Mouse (Mus musculus) embryonic facial prominence, embryonic 11.5 days (tissue): ENCODE measurements around the gene Pcgf3. TPM values are rescaled to one million over a fixed set of nuclear protein-coding genes. Genes with fewer than 3 reads are reported as not detected.

Source experiments
- ATAC-seq: fragments of 200-750 bp; cut with Nextera tagmentation; replicated peaks from 2 replicates; pipeline ENCODE4 v1.8.0; 2017; ENCODE audit warnings: low read depth; ENCODE audit not compliant: insufficient number of reproducible peaks, low FRiP score, low TSS enrichment
- DNase-seq: peaks from one replicate; pipeline ENCODE4 v3.0.0-alpha.2; 2015; ENCODE audit warnings: low spot score
- H3K27ac ChIP-seq: fragments of 300-500 bp; sonication (generic); replicated peaks from 2 replicates; pipeline ENCODE4 v1.5.1; 2014; ENCODE audit warnings: mild to moderate bottlenecking, low read depth, low read length, control low read depth
- H3K27me3 ChIP-seq: fragments of 300-500 bp; sonication (generic); 2 replicates; pipeline ENCODE4 v1.6.1; 2014; ENCODE audit warnings: mild to moderate bottlenecking, low read length, moderate library complexity, mixed read lengths; ENCODE audit not compliant: control insufficient read depth, insufficient read depth
- H3K36me3 ChIP-seq: fragments of 300-500 bp; sonication (generic); replicated peaks from 2 replicates; pipeline ENCODE4 v1.6.1; 2014; ENCODE audit warnings: low read depth, mild to moderate bottlenecking, low read length, moderate library complexity, mixed read lengths; ENCODE audit not compliant: control insufficient read depth, insufficient read depth
- H3K4me1 ChIP-seq: fragments of 300-500 bp; sonication (generic); 2 replicates; pipeline ENCODE4 v1.6.1; 2014; ENCODE audit warnings: low read length, mixed read lengths; ENCODE audit not compliant: control insufficient read depth, insufficient read depth
- H3K4me2 ChIP-seq: fragments of 300-500 bp; sonication (generic); 2 replicates; pipeline ENCODE4 v1.6.1; 2014; ENCODE audit warnings: low read depth, mild to moderate bottlenecking, control low read depth, low read length, moderate library complexity
- H3K4me3 ChIP-seq: fragments of 300-500 bp; sonication (generic); 2 replicates; pipeline ENCODE4 v1.5.1; 2014; ENCODE audit warnings: low read depth, low read length, control low read depth
- H3K9ac ChIP-seq: fragments of 300-500 bp; sonication (generic); replicated peaks from 2 replicates; pipeline ENCODE4 v1.6.1; 2014; ENCODE audit warnings: mild to moderate bottlenecking, control low read depth, low read length
- H3K9me3 ChIP-seq: fragments of 300-500 bp; sonication (generic); replicated peaks from 2 replicates; pipeline ENCODE4 v1.6.1; 2016; ENCODE audit warnings: mild to moderate bottlenecking, low read length, inconsistent platforms, mixed read lengths; ENCODE audit not compliant: control insufficient read depth
- WGBS: fragments of 180-500 bp; shearing (Covaris S2); extraction: QIAGEN DNeasy Blood & Tissue Kit; methylation state at CpG from one replicate; pipeline ENCODE4 v1.1.7; 2014; 5-methylcytosine and 5-hydroxymethylcytosine counted together
- polyA plus RNA-seq: library from polyadenylated mRNA; unstranded; fragments of >200 nt; fragmentation: Nextera tagmentation; extraction: Ambion mirVana; gene quantifications from 2 replicates; pipeline ENCODE4 v1.2.1, GENCODE M21; 2014

Pcgf3 gene
- polyA plus RNA-seq, 1 experiment from 2014 or later: 31.0 TPM

DNA sequence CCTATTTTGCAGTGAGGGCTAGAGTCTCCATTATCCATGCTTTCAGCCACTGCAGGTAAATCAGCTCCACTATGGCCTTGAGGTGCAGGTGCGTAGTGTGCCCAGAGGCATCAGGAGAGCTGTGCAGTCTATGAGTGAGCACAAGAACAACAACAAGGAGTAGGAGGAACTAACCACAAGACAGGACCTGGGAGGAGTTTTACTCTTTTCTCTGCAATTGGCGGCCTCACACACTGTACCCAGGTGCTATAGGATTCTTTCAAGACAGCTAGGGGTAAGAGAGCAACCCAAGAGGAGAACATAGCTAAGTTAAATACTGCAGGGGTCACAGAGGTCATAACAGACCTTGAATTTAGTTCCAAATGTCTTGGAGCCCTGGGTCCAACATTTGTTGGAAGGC, 2.3 kb upstream of the Pcgf3 start:
- Histone ChIP-seq H3K36me3 (no peaks in the 10 kb centered on the region), H3K27me3 (no peaks in the 10 kb centered on the region), H3K4me2 (no peak overlapping the region), H3K4me3 (no peak overlapping the region), H3K9ac (no peak overlapping the region), H3K9me3 (no peaks in the 10 kb centered on the region), H3K27ac (no peak overlapping the region), H3K4me1 (peaks cover 5% of the 10 kb centered on the region; the same call in 1 of the 2 replicates)
- no peak for DNase-seq
- 80% methylated on average over 2 of the region's 2 CpGs for WGBS
- ATAC-seq: no peak

GRCm38 (mm10) chr5:108460461-108460860, 571 bp upstream of the Pcgf3 start:
- no peaks in the 10 kb centered on the region; the same call in 1 of the 2 replicates for H3K36me3 ChIP-seq
- peak overlapping the region; percentile 37; the same call in 1 of the 2 replicates for H3K9ac ChIP-seq
- H3K27me3 ChIP-seq: no peaks in the 10 kb centered on the region
- H3K27ac ChIP-seq: no peak overlapping the region
- no peak for DNase-seq
- 38% methylated on average over 6 of the region's 6 CpGs for WGBS
- no peaks in the 10 kb centered on the region for H3K9me3 ChIP-seq
- H3K4me3 ChIP-seq: peak overlapping the region; percentile 84
- no peak; the same call in 1 of the 2 replicates for ATAC-seq
- peaks cover 5% of the 10 kb centered on the region; the same call in 1 of the 2 replicates for H3K4me1 ChIP-seq
- H3K4me2 ChIP-seq: peak overlapping the region; percentile 39

DNA sequence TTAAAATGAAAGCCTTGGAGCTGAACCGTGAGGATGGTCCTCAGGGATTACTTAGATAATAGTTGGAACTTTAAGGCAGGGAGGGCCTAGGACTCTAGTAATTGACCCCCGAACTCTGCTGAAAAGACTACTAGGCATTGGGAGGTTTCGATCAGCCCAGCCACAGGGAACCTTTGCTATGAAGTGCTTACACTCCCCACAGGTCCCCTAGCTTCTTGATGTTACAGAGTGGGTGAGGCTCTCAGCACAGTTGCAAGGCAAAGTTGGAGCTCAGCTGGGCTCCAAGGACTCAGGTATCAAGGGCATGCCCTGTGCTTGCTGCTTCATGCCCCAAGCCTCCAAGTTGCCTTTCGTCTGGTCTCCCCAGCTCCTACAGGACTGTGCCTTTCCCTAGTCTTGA, 1.4 kb downstream of the Pcgf3 start:
- peaks cover 5% of the 10 kb centered on the region; the same call in 1 of the 2 replicates for H3K4me1 ChIP-seq
- peak overlapping the region; percentile 84 for H3K4me3 ChIP-seq
- 46% methylated on average over 4 of the region's 4 CpGs for WGBS
- H3K27me3 ChIP-seq: no peaks in the 10 kb centered on the region
- peak overlapping the region; percentile 96 for H3K4me2 ChIP-seq
- peak overlapping the region; percentile 98 for H3K9ac ChIP-seq
- no peaks in the 10 kb centered on the region; the same call in 1 of the 2 replicates for H3K36me3 ChIP-seq
- DNase-seq (no peak), ATAC-seq (no peak)
- H3K9me3 ChIP-seq: no peaks in the 10 kb centered on the region
- no peak overlapping the region for H3K27ac ChIP-seq

DNA sequence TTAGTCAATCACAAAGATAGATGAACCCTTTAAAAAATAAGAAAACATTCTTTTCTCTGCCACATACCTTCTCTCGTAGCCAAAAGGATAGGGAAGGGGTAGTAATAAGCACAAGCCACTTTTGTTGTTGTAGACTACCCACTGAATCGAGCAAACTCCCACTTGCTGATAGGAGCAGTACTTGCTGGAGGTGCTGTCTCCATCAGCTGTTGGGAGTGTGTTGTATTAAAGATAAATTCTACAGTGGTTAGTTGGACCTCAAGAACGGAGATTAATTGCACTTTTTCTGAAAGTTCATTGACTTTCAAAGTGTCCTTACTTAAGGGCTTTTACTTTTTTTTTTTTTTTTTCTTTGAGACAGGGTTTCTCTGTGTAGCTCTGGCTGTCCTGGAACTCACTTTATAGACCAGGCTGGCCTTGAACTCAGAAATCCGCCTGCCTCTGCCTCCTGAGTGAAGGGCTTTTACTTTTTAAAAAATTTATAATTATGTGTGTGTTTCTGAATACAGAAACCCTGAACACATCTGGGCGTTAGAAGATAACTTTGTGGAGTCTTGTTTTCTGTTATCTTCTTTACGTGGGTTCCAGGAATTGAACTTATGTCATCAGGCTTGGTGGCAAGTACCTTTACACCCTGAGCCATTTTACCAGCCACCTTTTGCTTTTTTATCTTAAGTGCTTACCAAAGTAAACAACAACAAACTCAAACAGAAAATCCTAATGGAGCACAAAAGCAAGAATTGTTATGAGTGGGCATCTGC, 4.3 kb downstream of the Pcgf3 start:
- Histone ChIP-seq H3K27ac (no peak overlapping the region), H3K4me1 (peaks cover 5% of the 10 kb centered on the region; the same call in 1 of the 2 replicates), H3K4me3 (no peak overlapping the region), H3K4me2 (no peak overlapping the region), H3K9ac (no peak overlapping the region), H3K9me3 (no peaks in the 10 kb centered on the region), H3K27me3 (no peaks in the 10 kb centered on the region), H3K36me3 (no peaks in the 10 kb centered on the region; the same call in 1 of the 2 replicates)
- ATAC-seq (no peak), DNase-seq (no peak)
- 92% methylated on average over 6 of the region's 6 CpGs for WGBS

DNA sequence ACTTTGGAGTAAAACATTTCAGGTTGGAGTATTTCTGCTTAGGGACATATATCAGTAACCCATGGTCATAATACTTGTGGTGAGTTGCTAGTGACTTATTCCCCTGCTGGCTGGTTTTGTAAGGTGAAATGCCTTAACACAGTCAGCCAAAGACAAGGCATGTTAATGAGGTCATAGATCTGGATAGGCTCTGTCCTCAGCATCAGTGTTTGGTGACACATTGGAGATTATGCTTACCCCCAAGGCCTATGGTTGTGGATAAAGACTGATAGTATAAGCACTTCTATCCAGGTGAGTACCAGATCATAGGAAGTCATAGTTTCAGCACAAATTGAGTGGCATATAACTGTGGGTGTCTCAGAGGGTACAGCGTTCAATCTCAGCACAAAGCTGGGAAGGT, 5.6 kb downstream of the Pcgf3 start:
- ATAC-seq: no peak
- no peak overlapping the region for H3K4me2 ChIP-seq
- H3K9me3 ChIP-seq: no peaks in the 10 kb centered on the region

DNA sequence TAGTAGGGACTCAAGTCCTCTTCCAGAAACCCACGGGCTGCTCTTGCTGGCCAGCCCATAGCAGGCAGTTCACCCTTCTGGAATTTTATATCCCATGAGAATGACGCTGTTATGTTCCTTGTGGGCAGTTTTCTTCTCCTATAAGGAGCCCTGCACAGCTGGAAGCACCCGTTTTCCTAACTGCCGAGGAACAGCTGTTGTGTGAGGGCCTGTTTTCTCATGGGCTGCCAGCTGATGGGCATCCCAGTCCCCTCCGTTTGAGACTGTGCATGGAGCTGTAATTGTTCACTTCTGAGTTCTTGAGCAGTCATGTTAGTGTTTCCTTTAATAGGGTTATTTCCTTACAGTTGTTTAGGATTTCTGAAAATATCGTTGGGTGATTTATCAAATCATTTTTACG, 8.6 kb downstream of the Pcgf3 start:
- no peak overlapping the region for H3K9ac ChIP-seq
- no peaks in the 10 kb centered on the region; the same call in none of the 2 replicates for H3K36me3 ChIP-seq
- no peaks in the 10 kb centered on the region for H3K4me1 ChIP-seq
- no peak overlapping the region for H3K4me2 ChIP-seq
- ATAC-seq (no peak), DNase-seq (no peak)
- H3K4me3 ChIP-seq: no peak overlapping the region
- no peaks in the 10 kb centered on the region for H3K9me3 ChIP-seq
- no peak overlapping the region for H3K27ac ChIP-seq
- H3K27me3 ChIP-seq: no peaks in the 10 kb centered on the region
- WGBS: 80% methylated on average over 7 of the region's 7 CpGs

More for the DNA sequence above, 5.6 kb downstream of the Pcgf3 start:
- peaks cover 5% of the 10 kb centered on the region; the same call in 1 of the 2 replicates for H3K4me1 ChIP-seq
- H3K9ac ChIP-seq: no peak overlapping the region
- no peak overlapping the region for H3K27ac ChIP-seq
- H3K4me3 ChIP-seq: no peak overlapping the region
- WGBS: 96% methylated on average over 1 of the region's 1 CpGs
- no peak for DNase-seq
- no peaks in the 10 kb centered on the region; the same call in 1 of the 2 replicates for H3K36me3 ChIP-seq
- no peaks in the 10 kb centered on the region for H3K27me3 ChIP-seq

GRCm38 (mm10) chr5:108473737-108474136, 12.7 kb downstream of the Pcgf3 start:
- WGBS: 88% methylated on average over 4 of the region's 4 CpGs
- ATAC-seq: no peak
- Histone ChIP-seq H3K27ac (no peak overlapping the region), H3K36me3 (peaks cover 6% of the 10 kb centered on the region), H3K4me2 (no peak overlapping the region), H3K9me3 (no peaks in the 10 kb centered on the region), H3K4me3 (no peak overlapping the region), H3K4me1 (no peaks in the 10 kb centered on the region), H3K9ac (no peak overlapping the region), H3K27me3 (no peaks in the 10 kb centered on the region)
- no peak for DNase-seq

DNA sequence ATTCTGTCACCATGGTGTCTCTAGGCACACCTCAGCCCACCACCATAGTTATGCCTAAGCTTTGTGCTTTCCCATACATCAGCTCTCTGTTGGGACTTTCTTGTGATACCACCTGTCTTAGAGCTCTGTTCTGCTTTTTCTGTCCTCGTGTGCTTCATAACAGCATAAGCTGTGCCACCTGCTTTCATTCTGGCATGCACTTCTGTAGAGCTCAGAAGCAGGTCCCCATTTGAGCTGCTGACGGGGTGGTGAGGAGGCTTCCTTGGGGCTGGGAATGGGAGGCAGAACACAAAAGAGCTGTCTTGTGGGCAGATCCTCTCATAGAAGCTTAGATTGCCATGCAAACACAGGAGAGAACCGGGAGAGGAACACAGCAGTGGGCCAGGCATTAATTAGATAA, 14.9 kb downstream of the Pcgf3 start:
- H3K36me3 ChIP-seq: peaks cover 6% of the 10 kb centered on the region
- DNase-seq (no peak), ATAC-seq (no peak)
- no peaks in the 10 kb centered on the region for H3K4me1 ChIP-seq
- no peaks in the 10 kb centered on the region for H3K27me3 ChIP-seq
- 87% methylated on average over 3 of the region's 3 CpGs for WGBS
- no peak overlapping the region for H3K9ac ChIP-seq
- no peak overlapping the region for H3K4me2 ChIP-seq
- H3K27ac ChIP-seq: no peak overlapping the region
- H3K9me3 ChIP-seq: no peaks in the 10 kb centered on the region
- H3K4me3 ChIP-seq: no peak overlapping the region
